Mouse (Mus musculus) MEL (cell line): Measurements from ENCODE around the gene Upk2.
A peak's percentile ranks its signal among the peaks of the same experiment; 100 is the strongest.

ENCODE experiments used
- BHLHE40 ChIP-seq: IDR thresholded peaks from 2 replicates; pipeline ENCODE4 v1.6.1; 2012; ENCODE audit warnings: low read depth, mild to moderate bottlenecking, inconsistent platforms, low read length, improper control_type of control experiment, borderline replicate concordance
- CTCF ChIP-seq, 3 experiments: IDR thresholded peaks in 2 of 3; conservative IDR thresholded peaks in 1 of 3; 2 replicates each; pipeline ENCODE4 v1.5.1; 2011 to 2012; ENCODE audit warnings: low read length in 3 of 3, low read depth in 2 of 3, mild to moderate bottlenecking in 2 of 3, improper control_type of control experiment in 1 of 3, inconsistent platforms in 1 of 3, mixed read lengths in 1 of 3, moderate library complexity in 1 of 3; ENCODE audit not compliant: control insufficient read depth in 1 of 3, insufficient read depth in 1 of 3, poor library complexity in 1 of 3, severe bottlenecking in 1 of 3
- E2F4 ChIP-seq: IDR thresholded peaks from 2 replicates; pipeline ENCODE4 v1.6.1; 2011; ENCODE audit warnings: low read depth, low read length, improper control_type of control experiment, borderline replicate concordance
- GABPA ChIP-seq: IDR thresholded peaks from 2 replicates; pipeline ENCODE4 v1.6.1; 2012; ENCODE audit warnings: low read depth, mild to moderate bottlenecking, inconsistent platforms, low read length, improper control_type of control experiment, moderate library complexity
- MAFK ChIP-seq: IDR thresholded peaks from 2 replicates; pipeline ENCODE4 v1.6.1; 2011; ENCODE audit warnings: low read depth, mild to moderate bottlenecking, low read length, improper control_type of control experiment, borderline replicate concordance
- MYC ChIP-seq: IDR thresholded peaks from 2 replicates; pipeline ENCODE4 v1.6.1; 2011; ENCODE audit warnings: low read depth, mild to moderate bottlenecking, low read length, improper control_type of control experiment, moderate library complexity
- NRF1 ChIP-seq: IDR thresholded peaks from 2 replicates; pipeline ENCODE4 v1.6.1; 2014; ENCODE audit warnings: low read depth, mild to moderate bottlenecking, inconsistent platforms, low read length, improper control_type of control experiment, moderate library complexity; ENCODE audit not compliant: poor library complexity, insufficient read depth, severe bottlenecking
- POLR2A ChIP-seq, 2 experiments: IDR thresholded peaks; 2 replicates each; pipeline ENCODE4 v1.6.1; 2011 to 2012; ENCODE audit warnings: low read length in 2 of 2, mild to moderate bottlenecking in 2 of 2, control low read depth in 1 of 2, improper control_type of control experiment in 1 of 2, low read depth in 1 of 2, moderate library complexity in 1 of 2; ENCODE audit not compliant: control insufficient read depth in 1 of 2, insufficient read depth in 1 of 2, poor library complexity in 1 of 2
- SIN3A ChIP-seq: IDR thresholded peaks from 2 replicates; pipeline ENCODE4 v1.6.1; 2012; ENCODE audit warnings: low read length, improper control_type of control experiment, inconsistent platforms
- SMC3 ChIP-seq: IDR thresholded peaks from 2 replicates; pipeline ENCODE4 v1.6.1; 2011; ENCODE audit warnings: low read depth, low read length, improper control_type of control experiment
- TCF12 ChIP-seq: IDR thresholded peaks from 2 replicates; pipeline ENCODE4 v1.6.1; 2014; ENCODE audit warnings: low read depth, mild to moderate bottlenecking, inconsistent platforms, low read length, improper control_type of control experiment, moderate library complexity
- USF1 ChIP-seq: IDR thresholded peaks from 2 replicates; pipeline ENCODE4 v1.6.1; 2014; ENCODE audit warnings: low read depth, mild to moderate bottlenecking, inconsistent platforms, low read length, improper control_type of control experiment, moderate library complexity

DNA sequence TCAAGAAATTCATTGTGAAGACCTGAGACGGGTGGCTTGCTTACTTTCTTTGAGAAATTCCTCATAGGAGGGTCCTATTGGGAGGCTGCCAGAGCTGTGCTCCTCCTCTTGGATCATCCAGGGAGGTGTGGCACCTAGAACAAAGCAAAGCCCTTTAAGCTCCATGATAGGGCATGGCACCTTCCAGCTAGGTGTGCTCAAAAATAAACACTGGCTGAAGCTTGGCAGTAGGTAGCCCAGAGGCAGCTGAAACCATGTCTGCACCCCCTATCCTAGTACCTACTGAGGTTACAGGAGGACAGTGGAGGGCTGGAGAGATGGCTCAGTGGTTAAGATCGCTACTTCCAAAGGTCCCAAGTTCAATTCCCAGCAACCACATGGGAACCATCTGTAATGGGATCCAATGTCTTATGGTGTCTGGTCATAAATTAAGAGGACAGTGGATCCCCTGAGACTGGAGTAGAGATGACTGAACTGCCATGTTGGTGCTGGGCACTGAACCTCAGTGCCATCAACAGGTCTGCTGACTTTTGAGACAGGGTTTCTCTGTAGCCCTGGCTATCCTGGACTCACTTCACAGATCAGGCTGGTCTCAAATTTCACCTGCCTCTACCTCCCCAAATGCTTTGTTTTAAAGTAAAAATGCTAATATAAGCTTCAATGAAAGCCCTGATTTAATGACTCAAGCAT, 44.0 kb downstream of the Upk2 start:
- no peak for TF ChIP-seq NRF1
- TF ChIP-seq CTCF (IDR thresholded peaks at IDR 0.05 in 2 of 3, conservative IDR thresholded peaks at IDR 0.05 in 1 of 3; ENCODE audit: control insufficient read depth in 1 of 3, insufficient read depth in 1 of 3, low read depth in 2 of 3, low read length in 3 of 3, poor library complexity in 1 of 3, severe bottlenecking in 1 of 3) = no peak
- TF ChIP-seq USF1 = no peak
- TF ChIP-seq E2F4 = no peak
- TF ChIP-seq SIN3A = no peak
- TF ChIP-seq TCF12 = no peak
- TF ChIP-seq MAFK = no peak
- no peak for TF ChIP-seq GABPA
- TF ChIP-seq BHLHE40 = no peak
- TF ChIP-seq POLR2A (IDR thresholded peaks at IDR 0.05; ENCODE audit: control insufficient read depth in 1 of 2, insufficient read depth in 1 of 2, low read depth in 1 of 2, low read length in 2 of 2, poor library complexity in 1 of 2) = peak in 1 of 2 experiments; percentile 66; a peak in 2 of 4 replicates
- TF ChIP-seq SMC3 = no peak
- no peak for TF ChIP-seq MYC
